Mouse (Mus musculus) ovary, postnatal 10 days (tissue): ENCODE data around the gene Col16a1.

Source experiments
- DNase-seq: peaks from one replicate; pipeline ENCODE4 v3.0.0; 2022; ENCODE audit warnings: low spot score

The Col16a1 gene

DNA sequence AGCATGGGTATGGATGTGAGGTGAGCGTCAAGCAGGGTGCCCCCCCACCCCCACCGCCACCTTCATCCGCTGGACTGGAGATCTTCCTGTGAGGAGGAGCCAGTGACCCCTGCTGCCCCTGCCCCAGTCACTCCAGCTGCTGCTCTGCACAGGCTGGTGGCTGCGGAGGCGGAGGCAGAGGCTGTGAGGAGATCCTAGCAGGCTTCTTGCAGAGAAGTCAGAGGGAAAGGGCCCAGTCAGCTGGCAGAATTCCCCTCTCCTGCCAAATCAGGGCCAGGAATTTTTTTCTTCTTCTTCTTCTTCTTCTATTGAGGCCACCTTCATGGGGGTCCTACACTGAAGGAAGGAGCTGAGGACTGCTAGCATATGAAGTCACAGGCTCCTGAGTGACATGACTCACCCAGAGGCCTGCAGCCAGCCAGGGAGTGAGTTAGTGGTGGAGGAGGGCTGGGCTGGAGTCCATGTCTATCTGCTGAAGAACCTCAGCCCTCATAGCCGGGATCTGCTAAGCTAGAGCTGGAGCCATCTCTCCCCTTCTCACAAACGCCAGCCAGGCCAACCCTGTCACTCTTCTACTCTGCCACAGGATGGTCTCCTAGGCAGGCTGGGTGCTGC, 36.8 kb downstream of the Col16a1 start:
- no peak for DNase-seq

DNA sequence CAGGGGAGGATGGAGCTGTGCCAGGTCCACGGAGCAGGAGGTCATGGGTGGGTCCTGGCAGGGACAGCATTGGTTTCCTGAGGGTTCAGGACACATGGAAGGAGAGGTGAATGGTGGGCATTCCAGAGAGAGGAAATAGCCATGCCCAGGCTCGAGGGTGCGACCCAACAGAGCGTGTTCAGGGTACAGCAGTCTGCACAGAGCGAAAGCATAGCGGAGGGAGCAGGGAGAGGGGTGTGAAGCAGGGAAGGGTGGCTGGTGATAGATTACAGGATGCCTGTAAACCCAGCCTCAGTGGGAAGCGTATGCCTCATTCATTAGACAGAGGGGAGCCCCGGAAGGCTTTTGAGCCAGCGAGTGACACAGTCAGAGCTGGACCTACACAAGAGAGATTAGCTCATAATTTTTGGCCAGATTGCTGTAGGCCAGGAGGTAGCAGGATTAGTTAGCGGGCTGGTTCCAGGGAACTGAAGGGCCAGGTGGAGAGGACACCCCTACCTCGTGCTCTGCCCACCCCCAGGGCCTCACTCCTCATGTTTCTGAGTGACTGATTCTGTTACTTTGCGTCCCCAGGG, 37.7 kb downstream of the Col16a1 start:
- DNase-seq: no peak

DNA sequence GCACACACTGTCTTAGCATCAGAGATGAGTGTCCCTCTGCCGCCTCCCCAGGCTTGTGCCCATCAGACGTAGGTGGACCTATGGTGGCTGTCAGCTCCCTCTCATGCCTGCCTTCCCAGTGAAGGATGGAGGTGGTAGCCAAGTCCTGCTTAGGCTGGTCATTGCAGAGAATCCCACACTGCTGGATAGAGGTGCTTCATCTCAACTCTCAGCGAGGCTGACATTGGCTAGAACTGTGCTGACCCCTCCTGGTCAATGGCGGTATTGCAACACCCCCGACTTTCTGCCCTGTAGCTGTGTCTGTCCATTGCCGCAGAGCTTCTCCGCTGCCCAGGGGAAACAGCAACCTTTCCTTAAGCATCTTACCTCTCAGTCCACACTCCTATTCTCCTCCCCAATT, 39.7 kb downstream of the Col16a1 start:
- DNase-seq: peak; percentile 95

DNA sequence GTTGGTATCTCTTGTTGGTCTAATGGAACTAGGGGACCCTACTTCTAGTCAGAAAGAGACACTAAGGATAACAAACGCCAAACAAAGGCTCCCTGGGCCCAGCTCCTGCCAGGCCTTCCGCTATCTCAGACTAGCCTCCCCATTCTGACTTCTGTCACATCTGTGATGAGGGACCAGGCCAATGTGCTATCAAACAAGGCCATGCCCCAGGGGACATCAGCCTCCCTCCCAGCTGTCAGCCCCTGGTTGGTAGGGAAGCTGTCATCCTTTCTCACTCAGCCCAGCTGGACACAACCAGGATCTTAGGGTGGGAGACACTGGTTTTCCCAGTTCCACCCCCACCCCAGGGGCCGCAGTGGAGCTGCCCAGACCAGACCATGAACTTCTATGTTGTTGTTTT, 47.5 kb downstream of the Col16a1 start:
- no peak for DNase-seq

DNA sequence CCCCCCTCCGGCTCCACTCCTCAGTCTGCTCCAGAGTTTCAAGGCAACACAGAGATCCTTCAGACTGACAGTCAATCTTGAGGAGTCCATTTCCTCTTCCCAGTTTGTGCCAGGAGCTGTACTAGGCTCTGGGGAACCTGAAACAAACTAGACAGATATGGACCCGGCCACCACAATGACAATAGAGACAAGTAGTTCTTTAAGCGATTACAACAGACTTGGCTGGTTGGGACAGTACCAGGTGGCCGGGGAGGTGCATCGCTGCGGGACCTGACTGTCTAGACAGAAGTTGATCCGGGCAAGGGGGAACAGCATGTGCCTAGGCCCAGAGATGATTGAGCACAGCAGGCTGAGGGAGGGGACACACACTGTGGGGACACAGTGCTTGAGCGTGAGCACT, 53.5 kb downstream of the Col16a1 start:
- DNase-seq: no peak

DNA sequence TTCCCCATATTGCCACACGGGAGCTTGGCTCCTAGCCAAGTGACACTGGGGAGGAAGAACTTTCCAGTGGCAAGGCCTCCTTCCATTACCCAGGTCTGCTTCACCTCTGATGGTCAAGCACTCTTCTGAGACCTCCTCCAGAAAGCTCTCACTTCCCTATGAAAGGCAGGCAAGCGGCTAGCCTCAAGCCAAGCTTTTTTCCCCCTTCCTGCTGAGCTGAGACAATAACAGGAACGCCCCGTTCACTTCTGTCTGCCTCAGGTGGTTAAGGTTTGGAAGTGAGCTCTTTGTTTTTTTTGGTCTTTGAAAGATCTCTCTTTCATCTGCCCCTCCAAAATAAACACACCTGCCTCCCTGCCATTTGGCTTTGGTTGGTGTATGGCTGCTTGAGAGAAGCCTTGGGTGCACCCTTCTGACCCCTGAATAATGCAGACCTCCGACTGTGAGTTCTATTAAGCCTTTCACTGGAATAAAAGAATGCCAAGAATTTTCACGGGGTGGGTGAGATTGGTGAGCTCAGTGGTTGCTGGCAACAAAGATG, 54.5 kb downstream of the Col16a1 start, which contains the start of gene Pef1:
Gene Pef1 (plus strand): TSS at position 448 of the 541 bp plus-strand sequence.
- no peak for DNase-seq

DNA sequence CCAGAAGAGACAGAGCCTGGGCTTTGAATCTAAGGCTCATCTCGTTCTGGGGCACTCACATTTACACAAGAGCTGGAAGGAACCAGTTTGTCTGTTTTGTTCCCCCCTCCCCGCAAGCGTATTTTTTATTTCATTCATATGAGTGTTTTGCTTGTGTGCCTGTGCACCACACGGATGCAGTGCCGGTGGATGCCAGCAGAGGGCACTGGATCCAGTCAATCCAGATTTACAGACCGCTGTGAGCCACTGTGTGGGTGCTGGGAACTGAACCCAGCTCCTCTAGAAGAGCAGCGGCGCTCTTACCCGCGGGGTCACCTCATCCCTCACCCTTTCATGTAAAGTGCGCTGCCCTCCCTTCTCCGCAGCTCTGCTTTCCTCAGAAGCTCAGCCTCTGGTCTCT, 56.0 kb downstream of the Col16a1 start:
- no peak for DNase-seq

DNA sequence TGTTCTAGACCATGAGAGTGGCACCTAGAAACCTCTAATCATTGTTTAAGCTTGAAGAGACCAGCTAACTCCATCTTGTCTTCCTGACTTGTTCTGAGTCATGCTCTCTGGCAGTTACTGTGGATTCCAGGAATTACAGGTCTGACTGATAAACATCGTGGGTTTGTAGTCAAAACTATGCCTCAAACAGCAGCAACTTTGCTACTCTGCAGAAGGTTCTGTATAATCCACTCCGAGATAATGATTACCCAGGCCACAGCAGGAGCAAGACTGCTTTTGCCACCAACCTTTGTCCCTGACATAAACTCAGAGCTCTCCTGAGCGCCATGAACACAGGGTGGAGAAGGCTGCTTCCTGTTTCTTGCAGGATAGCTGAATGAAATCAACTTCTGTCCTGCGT, 56.9 kb downstream of the Col16a1 start:
- no peak for DNase-seq

DNA sequence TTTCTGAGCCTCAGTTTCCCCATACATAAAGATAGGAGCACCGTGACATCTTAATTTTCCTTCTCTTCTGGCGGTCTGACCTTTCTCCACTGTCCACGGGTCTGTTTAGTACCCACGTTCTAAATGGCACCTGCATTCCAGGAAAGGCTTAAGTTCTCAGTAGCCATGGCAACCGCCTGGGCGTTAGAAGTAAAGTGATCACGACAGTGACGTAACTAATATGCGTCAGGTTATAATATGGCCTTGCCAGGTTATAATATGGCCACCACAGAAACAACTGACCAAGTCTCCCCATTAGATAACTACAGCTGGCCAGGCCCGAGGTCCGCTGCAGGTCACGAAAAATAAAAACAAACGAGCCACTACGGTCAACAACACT, 59.4 kb downstream of the Col16a1 start:
- peak; percentile 41 for DNase-seq

DNA sequence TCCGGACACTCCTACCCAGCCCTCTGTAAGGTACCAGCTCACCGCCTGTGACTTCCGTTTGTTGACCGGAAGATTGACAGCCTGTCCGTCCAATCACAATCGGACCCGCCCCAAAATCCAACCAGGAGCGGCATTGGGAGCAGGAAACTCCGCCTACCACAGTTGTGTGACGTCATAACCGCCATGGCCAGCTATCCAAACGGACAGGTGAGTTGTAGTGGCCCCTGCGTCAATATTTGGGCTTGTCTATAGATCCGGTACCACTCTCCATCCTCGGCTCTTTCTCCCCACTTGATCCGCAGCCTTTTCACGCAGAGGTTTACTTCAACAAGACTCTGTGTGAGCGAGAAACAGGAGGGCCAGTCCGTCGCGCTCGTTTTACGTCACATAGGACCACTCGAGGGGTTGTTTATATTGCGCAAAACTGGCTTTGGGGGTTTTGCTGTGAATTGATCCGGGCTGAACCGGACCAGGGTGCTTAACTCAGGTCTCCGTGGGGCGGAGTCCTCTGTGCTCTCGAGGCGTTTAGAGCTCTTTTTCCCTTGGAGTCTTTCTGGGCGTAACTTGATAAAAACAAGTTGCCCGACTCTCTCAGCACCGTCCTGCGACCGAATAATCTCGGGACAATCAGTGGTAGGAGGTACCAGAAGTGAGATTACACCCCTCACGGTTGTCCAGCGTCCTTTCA, 59.9 kb downstream of the Col16a1 start:
- DNase-seq: peak; percentile 98

DNA sequence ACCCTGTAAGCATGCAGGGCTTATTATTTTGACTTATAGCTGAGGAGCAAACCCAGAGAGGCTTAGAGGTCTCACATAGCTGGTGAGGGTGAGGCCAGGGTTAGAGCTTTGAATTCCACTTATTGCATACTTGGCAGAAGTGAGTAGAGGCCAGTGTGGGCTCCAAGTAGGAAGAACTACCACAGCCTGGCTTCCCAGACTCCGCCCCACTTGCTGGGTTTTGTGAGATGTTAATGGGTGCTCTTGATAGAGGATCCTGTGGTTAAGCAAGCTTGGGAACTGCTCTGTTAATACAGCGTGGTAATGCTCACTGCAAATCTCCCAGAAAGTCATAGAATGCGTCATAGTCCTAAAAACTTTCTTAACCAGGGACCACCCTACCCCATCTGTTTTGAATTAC, 61.3 kb downstream of the Col16a1 start:
- no peak for DNase-seq

DNA sequence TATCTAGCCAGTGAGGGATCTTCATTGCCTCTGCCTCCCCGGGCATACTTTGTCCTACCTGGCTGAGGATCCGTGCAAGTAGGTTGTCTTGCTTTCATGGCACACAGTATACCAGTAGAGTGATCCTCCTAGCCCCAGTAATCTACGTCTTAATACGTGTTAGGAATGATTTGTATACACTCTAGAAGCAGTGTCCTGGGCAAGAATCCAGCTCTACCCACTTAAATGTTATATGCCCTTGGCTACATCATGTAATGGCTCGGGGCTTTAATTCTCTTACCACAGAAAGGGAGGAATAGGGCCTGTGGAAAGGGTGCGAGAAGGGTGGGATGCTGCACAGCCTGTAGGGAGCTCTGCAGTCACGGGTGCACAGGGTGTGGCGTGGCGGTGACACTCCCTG, 62.0 kb downstream of the Col16a1 start:
- no peak for DNase-seq

DNA sequence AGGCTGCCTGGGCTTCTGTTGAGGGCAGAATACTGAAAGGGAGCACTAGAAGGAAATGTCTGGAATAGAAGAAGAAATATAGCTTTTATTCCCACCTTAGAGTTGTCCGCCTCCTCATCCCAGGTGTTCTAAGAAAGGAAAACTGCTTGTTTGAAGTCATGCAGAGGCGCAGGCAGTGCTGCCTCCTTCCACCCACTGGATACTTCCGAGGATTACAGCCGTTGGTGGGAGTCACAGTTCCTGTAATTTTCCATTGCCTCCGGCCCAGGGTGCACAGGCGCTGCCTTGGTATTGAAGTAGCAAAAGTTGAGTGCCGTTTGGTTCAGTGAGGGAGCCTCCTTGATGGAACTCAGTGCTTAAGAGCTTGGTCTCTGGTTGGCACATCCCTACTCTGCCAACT, 62.5 kb downstream of the Col16a1 start:
- no peak for DNase-seq

DNA sequence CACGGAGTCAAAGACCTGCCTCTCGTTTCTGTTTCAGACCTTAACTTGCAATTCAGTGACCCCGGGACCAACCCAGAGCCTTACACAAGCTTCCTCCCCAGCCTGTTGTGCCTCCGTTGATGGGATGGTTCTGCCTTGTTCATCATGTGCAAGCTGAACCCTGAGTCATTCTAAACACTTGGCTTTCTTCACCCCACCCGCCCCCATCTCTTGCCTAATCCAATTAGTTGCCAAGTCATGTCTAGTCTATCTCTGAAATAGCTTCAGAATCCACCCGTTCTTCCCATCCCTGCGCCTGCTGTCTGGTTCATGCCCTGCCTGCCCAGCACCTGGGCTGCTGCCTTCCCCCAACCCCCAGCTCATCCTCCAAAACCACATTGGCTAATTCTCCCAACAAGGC, 64.7 kb downstream of the Col16a1 start:
- DNase-seq: no peak

DNA sequence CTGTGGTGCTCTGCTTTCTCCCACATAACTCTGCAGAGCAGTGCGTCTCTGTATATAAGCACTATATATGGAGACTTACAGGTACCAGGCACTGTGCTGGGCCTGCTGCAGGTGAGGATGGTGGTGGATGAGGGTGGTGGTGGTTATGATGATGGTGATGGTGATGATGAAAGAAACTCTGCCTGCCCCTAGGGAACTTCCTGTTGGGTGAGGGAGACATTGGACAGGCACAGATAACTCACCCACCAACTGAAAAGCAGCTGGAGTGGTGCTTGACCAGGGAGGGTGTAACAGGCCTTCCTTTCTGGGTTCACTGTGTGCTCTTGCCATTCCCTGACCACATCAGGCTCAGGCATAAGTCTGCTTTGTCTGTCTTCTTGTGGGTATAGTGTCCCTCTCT, 65.1 kb downstream of the Col16a1 start:
- DNase-seq: no peak

DNA sequence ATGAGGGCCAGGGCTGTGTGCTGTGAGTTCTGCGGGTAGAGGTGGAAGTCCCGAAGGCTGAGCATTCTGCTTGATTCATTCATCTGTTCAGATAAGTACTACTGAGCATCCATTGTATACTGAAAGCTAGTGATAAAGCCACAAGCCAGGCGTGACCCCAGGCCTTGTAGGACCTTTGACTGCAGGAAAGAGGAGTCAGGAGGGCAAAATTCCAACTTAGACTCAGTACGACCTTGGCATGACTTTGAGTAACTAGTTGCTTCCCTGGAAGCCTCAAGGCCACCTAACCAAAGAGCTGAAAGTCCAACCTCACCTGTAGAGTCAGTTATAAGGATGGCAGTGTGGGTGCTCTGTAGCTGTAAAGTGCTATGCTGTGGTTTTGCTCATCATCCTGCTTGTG, 73.1 kb downstream of the Col16a1 start:
- DNase-seq: no peak

DNA sequence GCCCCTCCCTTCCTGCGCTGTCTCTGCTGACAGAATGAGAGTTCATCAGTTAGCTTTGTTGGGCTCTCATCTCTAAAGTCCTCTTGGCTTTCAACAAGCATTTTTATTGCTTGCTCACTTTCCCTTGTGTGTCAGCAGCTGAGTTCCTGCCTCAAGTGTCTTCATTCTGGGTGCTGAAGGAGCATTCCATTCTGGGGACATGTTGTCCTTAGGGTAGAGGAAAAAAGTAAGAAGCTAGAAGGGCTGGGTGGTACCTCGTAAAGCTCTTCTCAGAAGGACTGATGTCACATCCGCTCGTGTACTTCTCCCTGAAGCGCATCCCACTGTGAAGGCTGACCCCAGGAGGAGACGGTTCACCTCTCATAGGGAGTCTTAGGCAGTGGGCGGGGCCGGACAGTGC, 73.9 kb downstream of the Col16a1 start:
- DNase-seq: no peak

DNA sequence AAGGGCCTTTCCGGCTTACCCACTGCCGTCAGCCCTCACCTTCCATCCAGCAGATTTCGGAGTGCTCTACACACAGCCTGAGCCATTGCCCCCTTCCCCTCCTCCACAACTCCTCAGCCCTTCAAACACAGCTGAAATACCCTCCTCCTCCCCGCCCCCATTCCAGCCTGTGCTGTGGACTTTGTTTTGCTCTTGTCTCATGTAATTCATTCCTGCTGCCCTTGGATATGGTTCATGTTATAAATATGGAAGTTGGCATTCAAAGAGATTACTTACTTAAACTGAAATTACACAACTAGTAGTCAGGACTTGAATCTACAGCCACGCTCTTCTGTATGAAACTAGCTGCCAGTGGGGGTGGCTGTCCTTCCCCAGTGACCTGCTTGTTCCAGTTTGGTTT, 75.4 kb downstream of the Col16a1 start:
- no peak for DNase-seq

DNA sequence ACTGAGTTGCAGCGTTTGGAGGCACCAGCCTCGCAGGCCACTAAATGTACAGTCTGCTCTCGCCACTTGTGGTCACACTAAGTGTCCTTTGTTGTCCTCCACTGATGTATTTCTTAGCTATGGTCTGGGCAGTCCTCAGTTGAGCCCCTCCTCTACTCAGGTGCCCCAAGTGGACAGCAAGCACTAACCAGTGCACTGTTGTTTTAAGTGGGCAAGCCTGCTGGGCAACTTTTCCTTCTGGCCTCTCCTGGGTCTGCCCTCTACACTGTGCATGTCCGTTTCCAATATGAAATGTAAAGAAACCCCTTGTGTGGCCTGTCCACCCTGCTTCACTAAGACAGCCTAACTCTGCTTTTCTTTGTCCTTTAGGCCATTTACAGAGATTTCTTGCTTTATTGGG, 76.5 kb downstream of the Col16a1 start:
- DNase-seq: no peak

DNA sequence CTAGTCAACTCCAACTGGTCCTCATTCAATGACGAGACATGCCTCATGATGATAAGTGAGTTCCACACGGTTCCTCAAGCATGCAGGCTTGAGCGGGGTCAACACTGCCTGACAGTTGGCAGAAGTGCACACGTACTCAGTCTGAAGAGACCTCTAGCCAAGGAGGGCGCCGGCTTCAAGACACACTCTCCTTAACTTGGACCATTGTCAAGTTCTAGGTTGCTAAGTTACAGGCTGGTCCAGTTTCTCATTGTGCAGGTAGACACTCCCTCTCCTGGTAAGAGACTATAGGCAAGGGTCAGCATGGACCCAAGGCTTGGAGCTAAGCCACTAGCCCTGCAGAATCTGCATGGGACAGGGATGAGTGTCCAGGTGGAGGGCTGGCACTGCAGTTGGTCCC, 77.5 kb downstream of the Col16a1 start:
- DNase-seq: no peak

DNA sequence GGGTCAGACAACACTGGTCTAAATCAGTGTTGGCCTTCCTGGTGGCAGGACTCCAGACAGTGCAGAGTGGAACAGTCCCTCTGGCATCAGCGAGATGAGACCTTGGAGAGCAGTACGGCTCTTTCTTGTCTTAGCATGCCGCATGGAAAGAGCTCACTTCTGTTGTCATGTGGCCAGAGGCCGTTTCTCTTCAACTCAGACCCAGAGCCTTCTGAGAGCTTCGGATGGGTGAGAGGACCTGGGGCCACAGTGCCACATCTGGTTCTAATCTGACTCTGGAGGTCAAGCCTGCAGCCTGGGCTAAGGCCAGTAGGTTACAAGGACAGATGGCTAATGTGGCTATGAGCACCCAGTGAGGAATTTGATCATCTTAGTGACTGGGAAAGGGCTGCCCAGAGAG, 78.3 kb downstream of the Col16a1 start:
- no peak for DNase-seq

DNA sequence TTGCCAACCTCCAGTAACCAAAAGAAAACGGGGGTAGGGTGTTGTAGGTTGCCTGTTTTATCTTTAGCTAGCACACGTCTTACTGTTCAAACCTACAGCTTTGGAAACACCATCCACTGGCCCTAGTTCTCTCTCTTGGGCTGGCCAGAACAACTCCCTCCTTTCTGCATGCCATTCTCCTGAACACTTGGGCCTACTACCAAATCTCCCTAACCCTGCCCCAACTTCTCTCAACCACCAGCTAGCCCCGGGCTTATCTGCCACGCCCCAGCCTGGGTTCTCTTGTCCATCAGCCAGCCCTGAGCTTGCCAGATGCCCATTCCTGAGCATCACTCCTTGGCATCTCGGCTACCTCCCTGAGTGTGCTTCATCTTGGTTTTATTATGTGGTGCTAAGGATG, 81.3 kb downstream of the Col16a1 start:
- no peak for DNase-seq

DNA sequence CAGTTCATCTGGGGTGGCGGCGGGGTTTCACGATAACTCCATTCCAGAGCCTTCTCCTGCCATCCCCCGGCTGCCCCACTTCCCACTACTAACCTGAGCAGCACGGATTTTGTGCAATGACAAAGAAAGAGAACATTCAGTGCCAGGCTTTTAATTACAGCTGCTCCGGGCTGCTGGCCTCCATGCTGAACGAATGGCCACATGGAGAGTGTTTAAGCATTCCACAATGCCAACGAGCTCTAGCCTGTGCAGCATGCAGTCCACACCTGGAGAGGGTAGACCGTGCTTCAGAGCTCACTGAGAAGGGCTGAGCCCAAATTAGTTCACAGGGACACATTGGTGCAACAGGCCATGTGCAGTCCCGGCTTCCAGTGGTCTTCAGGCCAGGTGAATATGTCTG, 82.4 kb downstream of the Col16a1 start:
- no peak for DNase-seq
